Mouse (Mus musculus): ENCODE data around the gene Nutm2. TPM values are rescaled to one million over a fixed set of nuclear protein-coding genes. Genes with fewer than 3 reads are reported as not detected.
"Not testable (repeated sequence)": the region's sequence is repeated elsewhere in the genome, so short reads cannot be mapped to it uniquely, and the experiment has no call there.

Nutm2 gene
- polyA plus RNA-seq, 1 experiment from 2014 or later: not detected

DNA sequence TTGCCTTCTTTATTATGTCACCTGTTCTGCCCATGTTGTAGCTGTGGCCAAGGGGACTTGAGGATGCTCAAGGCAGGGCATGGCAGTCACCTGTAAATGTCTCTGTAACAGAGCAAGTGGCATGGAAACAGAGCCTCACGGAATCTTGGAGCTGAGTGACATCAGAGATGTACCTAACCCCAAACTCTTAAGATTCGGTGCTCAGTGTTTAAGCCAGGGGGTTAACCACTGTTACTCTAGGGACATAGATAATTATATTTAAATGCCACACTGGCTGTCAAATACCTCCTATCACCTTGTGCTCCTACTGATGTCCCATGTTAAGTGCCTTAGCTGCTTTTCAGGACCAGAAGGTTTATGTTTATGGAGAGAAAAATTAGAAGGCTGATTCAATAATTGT lies 23.3 kb upstream of the Nutm2 start, which contains the start of gene Gm47429:
TSS of gene Gm47429 (minus strand) at position 101 of the 400 bp plus-strand sequence.
- Histone ChIP-seq H3K9ac (replicated peaks; ENCODE audit: low read depth) (no peak within 1 kb of the TSS), H3K4me1 (ENCODE audit: insufficient read depth, low read depth, low read length) (no peaks in the 10 kb centered on the region), H3K4me3 (ENCODE audit: low read depth, low read length) (no peak within 1 kb of the TSS), H3K36me3 (ENCODE audit: insufficient read depth, low read length) (no peaks in the 10 kb centered on the region), H3K9me3 (ENCODE audit: low read length) (no peaks in the 10 kb centered on the region), H3K27ac (ENCODE audit: low read length) (no peak within 1 kb of the TSS), H3K27me3 (replicated peaks; ENCODE audit: insufficient read depth, low read length) (no peaks in the 10 kb centered on the region), H3K4me2 (replicated peaks; ENCODE audit: low read depth, low read length) (no peak within 1 kb of the TSS)
- DNase-seq (ENCODE audit: low spot score): no peak
- WGBS: 86% methylated on average over 2 of the region's 2 CpGs
- ATAC-seq: no peak
- TF ChIP-seq CTCF (IDR thresholded peaks at IDR 0.05) (no peak), EP300 (IDR thresholded peaks at IDR 0.05) (no peak)

GRCm38 (mm10) chr13:50445261-50445660 lies 21.8 kb upstream of the Nutm2 start:
- no peaks in the 10 kb centered on the region for H3K4me1 ChIP-seq (ENCODE audit: insufficient read depth, low read depth, low read length)
- no peaks in the 10 kb centered on the region for H3K9me3 ChIP-seq (ENCODE audit: low read length)
- H3K27me3 ChIP-seq (replicated peaks; ENCODE audit: insufficient read depth, low read length): no peaks in the 10 kb centered on the region
- DNase-seq (ENCODE audit: low spot score) (no peak), ATAC-seq (no peak)
- no peak overlapping the region for H3K4me3 ChIP-seq (ENCODE audit: low read depth, low read length)
- no peak overlapping the region for H3K27ac ChIP-seq (ENCODE audit: low read length)
- H3K9ac ChIP-seq (replicated peaks; ENCODE audit: low read depth): no peak overlapping the region
- H3K36me3 ChIP-seq (ENCODE audit: insufficient read depth, low read length): no peaks in the 10 kb centered on the region
- no peak for TF ChIP-seq EP300 (IDR thresholded peaks at IDR 0.05)
- TF ChIP-seq CTCF (IDR thresholded peaks at IDR 0.05): no peak
- 65% methylated on average over 4 of the region's 4 CpGs for WGBS
- no peak overlapping the region for H3K4me2 ChIP-seq (replicated peaks; ENCODE audit: low read depth, low read length)

- not testable (repeated sequence) for ATAC-seq; H3K4me1 ChIP-seq (ENCODE audit: insufficient read depth, low read depth, low read length); H3K4me3 ChIP-seq (ENCODE audit: low read depth, low read length); H3K9ac ChIP-seq (replicated peaks; ENCODE audit: low read depth); H3K27ac ChIP-seq (ENCODE audit: low read length); H3K4me2 ChIP-seq (replicated peaks; ENCODE audit: low read depth, low read length); H3K36me3 ChIP-seq (ENCODE audit: insufficient read depth, low read length); DNase-seq (ENCODE audit: low spot score); H3K9me3 ChIP-seq (ENCODE audit: low read length); H3K27me3 ChIP-seq (replicated peaks; ENCODE audit: insufficient read depth, low read length)
- WGBS: 58% methylated on average over 9 of the region's 9 CpGs
These were observed 14.8 kb upstream of the Nutm2 start for GRCm38 (mm10) chr13:50452266-50452665.

DNA sequence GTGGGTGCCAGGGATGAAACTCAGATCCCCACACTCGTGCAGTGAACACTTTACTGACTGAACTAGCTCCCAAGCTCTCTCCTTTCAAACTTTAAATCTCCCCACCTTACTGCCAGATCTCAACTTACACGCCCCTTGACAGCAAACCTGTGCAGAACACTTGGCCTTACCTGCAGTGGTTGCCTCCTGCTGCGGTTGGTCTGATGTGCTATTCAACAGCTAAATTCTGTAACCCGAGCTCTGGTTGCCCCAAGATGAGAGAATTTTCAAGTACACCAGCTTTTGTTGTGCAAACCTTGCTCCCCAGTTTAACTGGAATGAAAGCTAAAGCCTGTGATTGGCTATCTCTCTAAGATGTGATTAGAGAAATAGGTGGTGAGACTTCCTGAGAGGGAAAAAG lies 13.7 kb upstream of the Nutm2 start:
- Histone ChIP-seq H3K4me2 (replicated peaks; ENCODE audit: low read depth, low read length) (no peak overlapping the region), H3K27ac (ENCODE audit: low read length) (no peak overlapping the region), H3K27me3 (replicated peaks; ENCODE audit: insufficient read depth, low read length) (no peaks in the 10 kb centered on the region), H3K4me1 (ENCODE audit: insufficient read depth, low read depth, low read length) (no peaks in the 10 kb centered on the region), H3K4me3 (ENCODE audit: low read depth, low read length) (no peak overlapping the region), H3K36me3 (ENCODE audit: insufficient read depth, low read length) (no peaks in the 10 kb centered on the region), H3K9me3 (ENCODE audit: low read length) (no peaks in the 10 kb centered on the region), H3K9ac (replicated peaks; ENCODE audit: low read depth) (no peak overlapping the region)
- ATAC-seq (no peak), DNase-seq (ENCODE audit: low spot score) (no peak)
- 20% methylated on average over 4 of the region's 4 CpGs for WGBS
- TF ChIP-seq EP300 (IDR thresholded peaks at IDR 0.05) (no peak), CTCF (IDR thresholded peaks at IDR 0.05) (no peak)

GRCm38 (mm10) chr13:50460433-50460832 lies 6.7 kb upstream of the Nutm2 start:
- 65% methylated on average over 2 of the region's 2 CpGs for WGBS
- H3K4me2 ChIP-seq (replicated peaks; ENCODE audit: low read depth, low read length); ATAC-seq; H3K4me3 ChIP-seq (ENCODE audit: low read depth, low read length); H3K4me1 ChIP-seq (ENCODE audit: insufficient read depth, low read depth, low read length); H3K36me3 ChIP-seq (ENCODE audit: insufficient read depth, low read length); DNase-seq (ENCODE audit: low spot score); H3K27me3 ChIP-seq (replicated peaks; ENCODE audit: insufficient read depth, low read length); H3K9me3 ChIP-seq (ENCODE audit: low read length); H3K27ac ChIP-seq (ENCODE audit: low read length); H3K9ac ChIP-seq (replicated peaks; ENCODE audit: low read depth): not testable (repeated sequence)

DNA sequence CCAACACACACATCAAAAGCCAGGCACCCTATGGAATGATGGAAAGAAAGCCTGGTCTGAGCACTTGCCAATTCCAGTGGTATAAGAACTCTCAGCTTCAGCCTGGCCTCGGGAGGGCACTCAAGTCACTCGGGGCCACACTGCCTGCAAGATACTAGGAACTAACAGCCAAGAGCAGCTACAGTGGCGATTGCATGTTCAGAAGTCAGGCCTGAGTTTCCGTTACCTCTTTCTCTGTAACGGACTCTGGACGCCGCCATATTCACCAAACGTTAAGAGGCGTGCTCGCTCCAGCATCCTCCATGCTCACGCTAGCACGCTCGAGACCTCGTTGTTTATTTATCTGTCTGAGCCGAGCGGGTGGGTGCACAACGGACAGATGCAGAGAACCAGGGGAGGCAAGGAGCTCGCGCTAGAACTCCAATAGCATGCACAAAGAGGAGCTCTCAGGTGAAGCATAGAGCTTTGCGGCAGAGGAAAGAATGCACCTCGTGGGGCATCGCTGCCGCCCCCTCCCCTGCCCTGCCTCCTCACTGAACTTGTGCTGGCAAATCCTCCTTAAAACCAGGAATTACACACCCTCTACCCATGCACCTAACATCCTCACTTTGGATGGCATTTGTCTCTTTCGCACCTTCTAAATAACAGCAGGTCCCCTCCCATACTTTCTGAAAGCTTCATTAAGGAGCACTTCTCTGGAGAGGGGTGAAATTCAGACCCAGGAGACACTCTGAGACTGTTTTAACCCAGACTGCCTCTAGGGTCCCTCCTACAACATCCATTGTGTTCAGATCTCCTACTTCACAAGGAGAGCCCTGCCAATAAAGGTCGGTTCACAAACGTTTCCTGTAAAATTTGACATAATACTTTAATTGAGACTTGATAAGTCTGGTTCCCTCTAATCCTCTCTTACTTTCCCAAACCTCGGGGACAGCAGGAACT lies 2.2 kb upstream of the Nutm2 start:
- TF ChIP-seq EP300 (IDR thresholded peaks at IDR 0.05) (no peak), CTCF (IDR thresholded peaks at IDR 0.05) (peak; percentile 16; the same call in 1 of the 2 replicates)
- Histone ChIP-seq H3K4me3 (ENCODE audit: low read depth, low read length) (no peak overlapping the region), H3K4me2 (replicated peaks; ENCODE audit: low read depth, low read length) (peak overlapping the region; percentile 34; the same call in 1 of the 2 replicates), H3K9ac (replicated peaks; ENCODE audit: low read depth) (no peak overlapping the region), H3K27ac (ENCODE audit: low read length) (no peak overlapping the region), H3K36me3 (ENCODE audit: insufficient read depth, low read length) (no peaks in the 10 kb centered on the region), H3K9me3 (ENCODE audit: low read length) (no peaks in the 10 kb centered on the region), H3K27me3 (replicated peaks; ENCODE audit: insufficient read depth, low read length) (no peaks in the 10 kb centered on the region), H3K4me1 (ENCODE audit: insufficient read depth, low read depth, low read length) (no peaks in the 10 kb centered on the region)
- DNase-seq (ENCODE audit: low spot score) (no peak), ATAC-seq (no peak)
- WGBS: 19% methylated on average over 27 of the region's 27 CpGs

- not testable (repeated sequence) for H3K4me2 ChIP-seq (replicated peaks; ENCODE audit: low read depth, low read length); H3K36me3 ChIP-seq (ENCODE audit: insufficient read depth, low read length); H3K9ac ChIP-seq (replicated peaks; ENCODE audit: low read depth); H3K9me3 ChIP-seq (ENCODE audit: low read length); H3K27me3 ChIP-seq (replicated peaks; ENCODE audit: insufficient read depth, low read length); DNase-seq (ENCODE audit: low spot score); H3K27ac ChIP-seq (ENCODE audit: low read length); H3K4me3 ChIP-seq (ENCODE audit: low read depth, low read length); H3K4me1 ChIP-seq (ENCODE audit: insufficient read depth, low read depth, low read length); ATAC-seq
These were observed 21.4 kb downstream of the Nutm2 start for GRCm38 (mm10) chr13:50488510-50488909.

GRCm38 (mm10) chr13:50510470-50511343 lies 43.6 kb downstream of the Nutm2 start:
- H3K4me1 ChIP-seq (ENCODE audit: insufficient read depth, low read depth, low read length); H3K9me3 ChIP-seq (ENCODE audit: low read length); H3K4me2 ChIP-seq (replicated peaks; ENCODE audit: low read depth, low read length); DNase-seq (ENCODE audit: low spot score); H3K36me3 ChIP-seq (ENCODE audit: insufficient read depth, low read length); ATAC-seq; H3K27ac ChIP-seq (ENCODE audit: low read length); H3K4me3 ChIP-seq (ENCODE audit: low read depth, low read length); H3K9ac ChIP-seq (replicated peaks; ENCODE audit: low read depth); H3K27me3 ChIP-seq (replicated peaks; ENCODE audit: insufficient read depth, low read length): not testable (repeated sequence)
- 76% methylated on average over 9 of the region's 9 CpGs for WGBS
